Mouse (Mus musculus) cerebellum, adult 2 months (tissue): ENCODE measurements around the gene Ddx60.

Experiments used
- CTCF ChIP-seq: fragments of 200-500 bp; IDR thresholded peaks from 2 replicates; pipeline ENCODE4 v1.5.1; 2011; ENCODE audit warnings: low read depth, mild to moderate bottlenecking, control low read depth, low read length, moderate library complexity, borderline replicate concordance; ENCODE audit not compliant: insufficient read depth
- POLR2A ChIP-seq: fragments of 200-500 bp; IDR thresholded peaks from 2 replicates; pipeline ENCODE4 v1.6.1; 2011; ENCODE audit warnings: low read length, control low read depth, borderline replicate concordance; ENCODE audit not compliant: insufficient read depth

GRCm38 (mm10) chr8:61921454-61922054 is 6.3 kb upstream of the Ddx60 start:
- TF ChIP-seq CTCF: no peak
- no peak for TF ChIP-seq POLR2A
